In the genomic region with DNA sequence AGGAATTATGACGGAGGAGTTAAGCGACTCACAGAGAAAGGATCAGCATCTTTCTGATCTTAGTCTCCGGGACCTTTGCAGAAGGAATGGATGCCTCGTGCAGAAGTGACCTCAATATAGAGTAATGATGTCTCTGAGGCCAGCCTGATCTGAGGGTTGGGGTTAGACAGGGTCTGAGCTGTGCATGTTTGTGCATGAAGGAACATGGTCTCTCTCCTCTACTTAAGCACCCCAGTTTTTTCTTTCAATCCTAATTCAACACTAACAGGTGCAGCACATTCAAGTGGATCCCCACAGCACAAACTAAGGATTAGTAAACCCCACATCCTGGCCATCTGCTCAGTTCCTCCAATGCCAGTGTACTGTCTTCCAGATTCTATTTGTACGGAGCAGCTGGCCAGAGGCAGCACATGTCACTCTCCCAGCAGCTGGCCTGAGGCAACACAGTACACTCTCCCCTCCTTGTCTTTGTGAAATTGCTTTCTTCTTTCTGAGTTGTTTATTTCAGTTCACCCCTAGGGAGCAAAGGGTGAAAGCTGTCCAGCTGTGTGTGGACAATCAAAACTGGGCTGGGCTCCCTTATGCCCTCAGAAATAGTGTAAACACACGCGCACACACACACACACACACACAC, we compare ENCODE assay signal across 16 mouse cellular contexts. TPM values are rescaled to one million over a fixed set of nuclear protein-coding genes. Genes with fewer than 3 reads are reported as not detected.
DNase-seq lines count a peak whose midpoint lies in the region; ATAC-seq and TF ChIP-seq lines count a peak whose summit lies in the region.
"Had no signal": no experiment of that assay in that cellular context is flagged by ENCODE, and none has a peak within 500 bp of the region (broad histone marks: within the 10 kb centered on the region; RNA-seq: fewer than 3 reads in every experiment).

No protein-coding gene starts in this region.

- intact Hi-C loops in heart, postnatal 36 days (cut with DNase I) = no loop called here
- intact Hi-C loops in left cerebral cortex, postnatal 4 days (cut with DNase I) = no loop called here

- ATAC-seq in hindbrain, postnatal 0 days = peak; percentile 47; the same call in 1 of the 2 replicates
- peak; percentile 75; the same call in 1 of the 2 replicates for ATAC-seq in midbrain, embryonic 12.5 days (ENCODE audit: low FRiP score, low read depth)
- ATAC-seq: intestine, embryonic 16.5 days; Patski had no signal

- H3K27me3 ChIP-seq in hindbrain, postnatal 0 days (ENCODE audit: insufficient read depth, low read length) = no peaks in the 10 kb centered on the region
- no peaks in the 10 kb centered on the region for H3K27me3 ChIP-seq in midbrain, embryonic 12.5 days
- H3K27me3 ChIP-seq: liver, embryonic 15.5 days; Patski had no signal

- H3K4me3 ChIP-seq in hindbrain, postnatal 0 days (ENCODE audit: low read length) = no peak overlapping the region
- no peak overlapping the region for H3K4me3 ChIP-seq in midbrain, embryonic 12.5 days
- H3K4me3 ChIP-seq: liver, embryonic 15.5 days had no signal

- DNase-seq in heart, adult 18-20 months = peak; percentile 7 to 14
- no peak for DNase-seq in heart, postnatal 36 days
- peak; percentile 56 for DNase-seq in brain, embryonic 14.5 days (ENCODE audit: low read depth)
- DNase-seq in hindbrain, postnatal 0 days (ENCODE audit: low spot score) = peak; percentile 22
- no peak for DNase-seq in cerebellum, adult 8-10 months
- DNase-seq in layer of hippocampus, adult 9-11 months = no peak
- DNase-seq in left cerebral cortex, postnatal 4 days = no peak
- DNase-seq: adrenal gland, postnatal 36 days; cerebellum, postnatal 14 days; layer of hippocampus, postnatal 36 days; right cerebral cortex, postnatal 25 days had no signal

- H3K9me3 ChIP-seq in hindbrain, postnatal 0 days (ENCODE audit: low read length) = no peaks in the 10 kb centered on the region
- H3K9me3 ChIP-seq in midbrain, embryonic 12.5 days = no peaks in the 10 kb centered on the region
- H3K9me3 ChIP-seq: liver, embryonic 15.5 days had no signal

- no peaks in the 10 kb centered on the region for H3K4me1 ChIP-seq in hindbrain, postnatal 0 days (ENCODE audit: insufficient read depth, low read length)
- 0 out of 2 replicates have a peak, but pooled peaks cover 3% of the 10 kb centered on the region for H3K4me1 ChIP-seq in midbrain, embryonic 12.5 days
- H3K4me1 ChIP-seq: liver, embryonic 15.5 days had no signal

- no peak for TF ChIP-seq POLR2A in brain, embryonic 14.5 days (IDR thresholded peaks at IDR 0.05; ENCODE audit: borderline replicate concordance, extremely low read depth, insufficient read depth, insufficient read length, poor library complexity, severe bottlenecking)

- no peak overlapping the region for H3K27ac ChIP-seq in hindbrain, postnatal 0 days
- H3K27ac ChIP-seq in midbrain, embryonic 12.5 days (replicated peaks) = no peak overlapping the region
- H3K27ac ChIP-seq: liver, embryonic 15.5 days had no signal

- no peak for TF ChIP-seq CTCF in brain, embryonic 14.5 days (IDR thresholded peaks at IDR 0.05; ENCODE audit: borderline replicate concordance, extremely low read depth, insufficient read depth, insufficient read length)
- TF ChIP-seq CTCF in hindbrain, postnatal 0 days (IDR thresholded peaks at IDR 0.05; ENCODE audit: low read depth) = no peak

- 57% methylated on average over 7 of the region's 7 CpGs for WGBS in hindbrain, postnatal 0 days
- WGBS in midbrain, embryonic 12.5 days = 61% methylated on average over 5 of the region's 7 CpGs

- no peaks in the 10 kb centered on the region for H3K36me3 ChIP-seq in hindbrain, postnatal 0 days (ENCODE audit: insufficient read depth, low read length)
- no peaks in the 10 kb centered on the region for H3K36me3 ChIP-seq in midbrain, embryonic 12.5 days
- H3K36me3 ChIP-seq: liver, embryonic 15.5 days had no signal

- H3K9ac ChIP-seq in hindbrain, postnatal 0 days (replicated peaks; ENCODE audit: low read length) = no peak overlapping the region
- no peak overlapping the region for H3K9ac ChIP-seq in midbrain, embryonic 12.5 days (replicated peaks)
- H3K9ac ChIP-seq: liver, embryonic 15.5 days had no signal

- no peak overlapping the region for H3K4me2 ChIP-seq in hindbrain, postnatal 0 days (ENCODE audit: low read depth, low read length)
- H3K4me2 ChIP-seq in midbrain, embryonic 12.5 days (replicated peaks) = no peak overlapping the region
- H3K4me2 ChIP-seq: heart, embryonic 11.5 days; liver, embryonic 15.5 days had no signal

RNA-seq across cellular contexts. Expression of a gene that starts 47.7 kb away (rescaled TPM):
- 10 to 100 TPM; 29.4 to 29.9 TPM for total RNA-seq in heart, adult 18-20 months (2021)
- total RNA-seq in heart, postnatal 36 days (2021) = 10 to 100 TPM; 25.6 to 27.2 TPM
- polyA plus RNA-seq in brain, embryonic 14.5 days (2012; rRNA removed) = 119 and 121 TPM in 2 replicates
- 59.7 and 60.1 TPM in 2 replicates for total RNA-seq in hindbrain, postnatal 0 days (2014; rRNA removed)
- 18.7 and 21.5 TPM in 2 replicates for polyA plus RNA-seq in hindbrain, postnatal 0 days (2015; fragmentation: Nextera tagmentation; extraction: Ambion mirVana)
- polyA plus RNA-seq in midbrain, embryonic 12.5 days (2016; fragmentation: Nextera tagmentation; extraction: Ambion mirVana) = 32.0 and 34.2 TPM in 2 replicates
- 100 to 1,000 TPM; 103 to 105 TPM for total RNA-seq in left cerebral cortex, postnatal 4 days (2021)

Comparison
In these comparisons a context has a peak if more than half of its experiments do, and no peak if none do; other contexts are left out.
1. DNase-seq: peak in heart, adult 18-20 months (2 of 2), brain, embryonic 14.5 days (single experiment) and hindbrain, postnatal 0 days (single experiment); none in heart, postnatal 36 days (0 of 2), cerebellum, adult 8-10 months (single experiment), layer of hippocampus, adult 9-11 months (single experiment) and left cerebral cortex, postnatal 4 days (single experiment).